In genomic region chr10:75341936-75342335, GRCm38 (mm10) we compare ENCODE assay signal across 25 mouse cellular contexts. TPM values are rescaled to one million over a fixed set of nuclear protein-coding genes. Genes with fewer than 3 reads are reported as not detected.
DNase-seq lines count a peak whose midpoint lies in the region; ATAC-seq and TF ChIP-seq lines count a peak whose summit lies in the region.
"Had no signal": no experiment of that assay in that cellular context is flagged by ENCODE, and none has a peak within 500 bp of the region (broad histone marks: within the 10 kb centered on the region; RNA-seq: fewer than 3 reads in every experiment).

No protein-coding gene starts in this region.

- ATAC-seq in kidney, postnatal 0 days (replicated peaks; ENCODE audit: low FRiP score, low read depth), result no peak
- peak; percentile 47; the same call in 1 of the 2 replicates for ATAC-seq in granulocyte monocyte progenitor cell, adult 5-6 weeks (replicated peaks; ENCODE audit: poor library complexity, severe bottlenecking)
- ATAC-seq: intestine, embryonic 16.5 days; Patski had no signal

- H3K36me3 ChIP-seq in kidney, postnatal 0 days (ENCODE audit: insufficient read depth, low read length), result no peaks in the 10 kb centered on the region
- H3K36me3 ChIP-seq: embryonic facial prominence, embryonic 15.5 days; hindbrain, embryonic 15.5 days; limb, embryonic 13.5 days; neural tube, embryonic 13.5 days had no signal

- DNase-seq in kidney, postnatal 0 days (ENCODE audit: low spot score), result peak; percentile 50
- DNase-seq in kidney, adult 9 months, result no peak
- DNase-seq in 416B (ENCODE audit: low read depth) (peak; percentile 19), ZHBTc4 (ENCODE audit: low read depth, low spot score) (peak; percentile 65)
- no peak for DNase-seq in left cerebral cortex, postnatal 25 days (ENCODE audit: low spot score in 2 of 2)
- no peak for DNase-seq in cerebellum, postnatal 25 days
- DNase-seq: adrenal gland, postnatal 36 days; cerebellum, adult 18-20 months; cerebellum, postnatal 36 days; gastrocnemius, adult 2 months; heart, postnatal 10 days; kidney, postnatal 10 days; lung, postnatal 10 days; midbrain, embryonic 14.5 days; right cerebral cortex, postnatal 14 days had no signal

- no peak overlapping the region for H3K4me3 ChIP-seq in kidney, postnatal 0 days (replicated peaks; ENCODE audit: low read depth, low read length)
- H3K4me3 ChIP-seq: embryonic facial prominence, embryonic 15.5 days; gastrocnemius, adult 2 months; hindbrain, embryonic 15.5 days; limb, embryonic 13.5 days; megakaryocyte, embryonic 14.5 days; neural tube, embryonic 13.5 days had no signal

- H3K9ac ChIP-seq in kidney, postnatal 0 days (ENCODE audit: low read depth, low read length), result no peak overlapping the region
- H3K9ac ChIP-seq: embryonic facial prominence, embryonic 15.5 days; hindbrain, embryonic 15.5 days; limb, embryonic 13.5 days; liver, embryonic 14.5 days; neural tube, embryonic 13.5 days had no signal

- H3K27me3 ChIP-seq in kidney, postnatal 0 days (ENCODE audit: insufficient read depth, low read length), result no peaks in the 10 kb centered on the region
- H3K27me3 ChIP-seq: embryonic facial prominence, embryonic 15.5 days; hindbrain, embryonic 15.5 days; limb, embryonic 13.5 days; megakaryocyte, embryonic 14.5 days; neural tube, embryonic 13.5 days had no signal

- no peaks in the 10 kb centered on the region for H3K4me1 ChIP-seq in kidney, postnatal 0 days (replicated peaks; ENCODE audit: insufficient read depth, low read length)
- H3K4me1 ChIP-seq: embryonic facial prominence, embryonic 15.5 days; hindbrain, embryonic 15.5 days; limb, embryonic 13.5 days; neural tube, embryonic 13.5 days had no signal

- 42% methylated on average over 8 of the region's 8 CpGs for WGBS in kidney, postnatal 0 days

- intact Hi-C loops in left cerebral cortex, postnatal 25 days (cut with DNase I), result no loop called here

- no peak overlapping the region for H3K4me2 ChIP-seq in kidney, postnatal 0 days (ENCODE audit: low read length)
- H3K4me2 ChIP-seq: embryonic facial prominence, embryonic 15.5 days; heart, embryonic 11.5 days; hindbrain, embryonic 15.5 days; limb, embryonic 13.5 days; neural tube, embryonic 13.5 days had no signal

- no peaks in the 10 kb centered on the region for H3K9me3 ChIP-seq in kidney, postnatal 0 days (replicated peaks; ENCODE audit: low read length)
- H3K9me3 ChIP-seq: embryonic facial prominence, embryonic 15.5 days; hindbrain, embryonic 15.5 days had no signal

- H3K27ac ChIP-seq in kidney, postnatal 0 days, result no peak overlapping the region
- H3K27ac ChIP-seq: embryonic facial prominence, embryonic 15.5 days; gastrocnemius, adult 2 months; hindbrain, embryonic 15.5 days; limb, embryonic 13.5 days; liver, embryonic 14.5 days; neural tube, embryonic 13.5 days had no signal

- no peak for TF ChIP-seq CTCF in kidney, postnatal 0 days (IDR thresholded peaks at IDR 0.05; ENCODE audit: low read depth)

RNA-seq across cellular contexts. Expression of gene Adora2a, which starts 25.3 kb away (rescaled TPM):
- 5.2 and 6.3 TPM in 2 replicates for polyA plus RNA-seq in kidney, postnatal 0 days (2015; fragmentation: Nextera tagmentation; extraction: Ambion mirVana)
- total RNA-seq in granulocyte monocyte progenitor cell, adult 5-6 weeks (2014; fragmentation: Nextera tagmentation), result 0.79 and 0.80 TPM in 2 replicates
- 1.1 and 2.4 TPM in 2 replicates for total RNA-seq in granulocyte monocyte progenitor cell, adult 5-6 weeks (2017)
- total RNA-seq in left cerebral cortex, postnatal 25 days (2021), result 10 to 100 TPM in 1 of 2 experiments, 1 to 10 TPM in 1; 5.5 to 51.2 TPM

RNA-seq across cellular contexts. Expression of gene Upb1, which starts 59.0 kb away (rescaled TPM):
- 11.9 and 13.1 TPM in 2 replicates for polyA plus RNA-seq in kidney, postnatal 0 days (2015; fragmentation: Nextera tagmentation; extraction: Ambion mirVana)
- total RNA-seq in granulocyte monocyte progenitor cell, adult 5-6 weeks (2014; fragmentation: Nextera tagmentation), result not detected in 2 replicates
- 0.31 TPM in 1 of 2 replicates, not detected in the other for total RNA-seq in granulocyte monocyte progenitor cell, adult 5-6 weeks (2017)
- total RNA-seq in left cerebral cortex, postnatal 25 days (2021), result under 1 TPM; 0.53 to 0.76 TPM
- total RNA-seq: gastrocnemius, adult 2 months had no signal
- polyA plus RNA-seq: neural tube, embryonic 13.5 days; Patski had no signal

Comparison
In these comparisons a context has a peak if more than half of its experiments do, and no peak if none do; other contexts are left out.
1. DNase-seq: peak in kidney, postnatal 0 days (single experiment), 416B (single experiment) and ZHBTc4 (single experiment); none in kidney, adult 9 months (single experiment), left cerebral cortex, postnatal 25 days (0 of 2) and cerebellum, postnatal 25 days (0 of 2).